Comparison of ENCODE assay signal across 7 mouse cellular contexts in genomic region chr4:40680250-40680860, GRCm38 (mm10). TPM values are rescaled to one million over a fixed set of nuclear protein-coding genes. Genes with fewer than 3 reads are reported as not detected.
DNase-seq lines count a peak whose midpoint lies in the region; ATAC-seq and TF ChIP-seq lines count a peak whose summit lies in the region.

No protein-coding gene starts in this region.

- no peak overlapping the region for H3K9ac ChIP-seq in kidney, embryonic 14.5 days (ENCODE audit: low read depth, low read length)
- H3K9ac ChIP-seq in MEL (ENCODE audit: control insufficient read depth, low read depth, low read length, poor library complexity, severe bottlenecking), result no peak overlapping the region
- H3K9ac ChIP-seq in intestine, embryonic 16.5 days (ENCODE audit: low read depth, low read length), result no peak overlapping the region

- H3K79me2 ChIP-seq in MEL (ENCODE audit: control insufficient read depth, insufficient read depth, low read length, poor library complexity), result no peaks in the 10 kb centered on the region

- no peak overlapping the region for H3K27ac ChIP-seq in kidney, embryonic 14.5 days (ENCODE audit: low read depth, low read length)
- H3K27ac ChIP-seq in MEL (ENCODE audit: control insufficient read depth, low read depth, low read length), result no peak overlapping the region
- no peak overlapping the region for H3K27ac ChIP-seq in intestine, embryonic 16.5 days (ENCODE audit: low read length)

- TF ChIP-seq RAD21 in MEL (IDR thresholded peaks at IDR 0.05; ENCODE audit: low read depth, low read length), result peak; percentile 43

- H3K4me1 ChIP-seq in kidney, embryonic 14.5 days (ENCODE audit: control insufficient read depth, insufficient read depth, low read length), result no peaks in the 10 kb centered on the region
- no peaks in the 10 kb centered on the region for H3K4me1 ChIP-seq in MEL (ENCODE audit: control insufficient read depth in 1 of 2, insufficient read depth in 2 of 2, low read length in 2 of 2)
- H3K4me1 ChIP-seq in intestine, embryonic 16.5 days (ENCODE audit: control insufficient read depth, insufficient read depth, low read length), result 0 out of 2 replicates have a peak, but pooled peaks cover 6% of the 10 kb centered on the region

- no peaks in the 10 kb centered on the region for H3K27me3 ChIP-seq in kidney, embryonic 14.5 days (ENCODE audit: control insufficient read depth, insufficient read depth, low read length)
- no peaks in the 10 kb centered on the region for H3K27me3 ChIP-seq in MEL (ENCODE audit: control insufficient read depth in 1 of 2, insufficient read depth in 2 of 2, low read length in 2 of 2)
- H3K27me3 ChIP-seq in intestine, embryonic 16.5 days (replicated peaks; ENCODE audit: control insufficient read depth, insufficient read depth, low read length), result no peaks in the 10 kb centered on the region

- no peak overlapping the region for H3K4me2 ChIP-seq in kidney, embryonic 14.5 days (replicated peaks; ENCODE audit: low read depth, low read length)
- no peak overlapping the region for H3K4me2 ChIP-seq in intestine, embryonic 16.5 days (ENCODE audit: low read depth, low read length)

- DNase-seq in kidney, adult 18-20 months, result peak; percentile 21
- peak; percentile 84 for DNase-seq in MEL (ENCODE audit: low read depth, low spot score)
- peak; percentile 50 to 56 for DNase-seq in cerebellum, postnatal 14 days
- peak; percentile 66 for DNase-seq in thymus, postnatal 4 days

- ATAC-seq in kidney, embryonic 14.5 days (ENCODE audit: low FRiP score, low TSS enrichment), result no peak
- ATAC-seq in intestine, embryonic 16.5 days, result peak; percentile 52; the same call in 1 of the 2 replicates
- ATAC-seq in megakaryocyte-erythroid progenitor cell, adult 5-6 weeks (replicated peaks; ENCODE audit: low FRiP score, low TSS enrichment, poor library complexity, severe bottlenecking), result peak; percentile 81

- TF ChIP-seq POLR2A in MEL (IDR thresholded peaks at IDR 0.05; ENCODE audit: control insufficient read depth in 1 of 2, insufficient read depth in 1 of 2, low read depth in 1 of 2, low read length in 2 of 2, poor library complexity in 1 of 2), result no peak

- peak; percentile 91 for TF ChIP-seq CTCF in MEL (IDR thresholded peaks at IDR 0.05 in 2 of 3, conservative IDR thresholded peaks at IDR 0.05 in 1 of 3; ENCODE audit: control insufficient read depth in 1 of 3, insufficient read depth in 1 of 3, low read depth in 2 of 3, low read length in 3 of 3, poor library complexity in 1 of 3, severe bottlenecking in 1 of 3)

- no peak overlapping the region for H3K4me3 ChIP-seq in kidney, embryonic 14.5 days (ENCODE audit: low read length)
- no peak overlapping the region for H3K4me3 ChIP-seq in MEL (ENCODE audit: control insufficient read depth in 1 of 2, insufficient read depth in 1 of 2, low read depth in 2 of 2, low read length in 2 of 2)
- H3K4me3 ChIP-seq in intestine, embryonic 16.5 days (ENCODE audit: low read length), result no peak overlapping the region

- TF ChIP-seq EP300 in MEL (IDR thresholded peaks at IDR 0.05; ENCODE audit: low read depth in 1 of 2, low read length in 2 of 2), result no peak

- H3K36me3 ChIP-seq in kidney, embryonic 14.5 days (ENCODE audit: control insufficient read depth, insufficient read depth, low read length), result no peaks in the 10 kb centered on the region
- H3K36me3 ChIP-seq in MEL (ENCODE audit: control insufficient read depth in 1 of 2, insufficient read depth in 2 of 2, low read length in 2 of 2), result no peaks in the 10 kb centered on the region
- H3K36me3 ChIP-seq in intestine, embryonic 16.5 days (ENCODE audit: control insufficient read depth, insufficient read depth, low read length), result no peaks in the 10 kb centered on the region

- 61% methylated on average over 5 of the region's 5 CpGs for WGBS in kidney, embryonic 14.5 days
- WGBS in intestine, embryonic 16.5 days, result 48% methylated on average over 5 of the region's 5 CpGs

- no peaks in the 10 kb centered on the region for H3K9me3 ChIP-seq in kidney, embryonic 14.5 days (ENCODE audit: control insufficient read depth, low read length)
- H3K9me3 ChIP-seq in MEL (replicated peaks; ENCODE audit: insufficient read depth, low read length), result no peaks in the 10 kb centered on the region
- H3K9me3 ChIP-seq in intestine, embryonic 16.5 days (ENCODE audit: control insufficient read depth, low read length), result no peaks in the 10 kb centered on the region

TF ChIP-seq in MEL, 35 proteins besides CTCF, POLR2A, EP300 and RAD21:
- peak; percentile 39; the same call in 1 of the 2 replicates for TF ChIP-seq ZC3H11A (IDR thresholded peaks at IDR 0.05; ENCODE audit: low read depth, low read length)
- peak; percentile 87 for TF ChIP-seq ZNF384 (IDR thresholded peaks at IDR 0.05; ENCODE audit: low read depth, low read length)
- peak; percentile 80 for TF ChIP-seq SMC3 (IDR thresholded peaks at IDR 0.05; ENCODE audit: low read depth, low read length)
- no peak for TF ChIP-seq JUND (IDR thresholded peaks at IDR 0.05; ENCODE audit: low read depth, low read length)
TF ChIP-seq in MEL: peak in this region for 3.

RNA-seq across cellular contexts. Expression of gene Aptx, which starts 22.6 kb away (rescaled TPM):
- polyA plus RNA-seq in kidney, embryonic 14.5 days (2014; fragmentation: Nextera tagmentation; extraction: Ambion mirVana), result 30.7 and 31.9 TPM in 2 replicates
- 15.6 and 19.8 TPM in 2 replicates for total RNA-seq in MEL (2012; rRNA removed)
- 10 to 100 TPM in 1 of 2 experiments, not detected in 1; 18.8 TPM for polyA plus RNA-seq in MEL (2012; ENCODE audit: insufficient read depth in 1 of 2, insufficient read length in 2 of 2, low read depth in 1 of 2, low replicate concordance in 2 of 2, missing spikeins in 1 of 2)
- 21.7 and 22.3 TPM in 2 replicates for polyA plus RNA-seq in intestine, embryonic 16.5 days (2015; fragmentation: Nextera tagmentation; extraction: Ambion mirVana)
- total RNA-seq in megakaryocyte-erythroid progenitor cell, adult 5-6 weeks (2014; fragmentation: Nextera tagmentation), result 9.3 and 15.6 TPM in 2 replicates
- 14.5 and 16.2 TPM in 2 replicates for total RNA-seq in megakaryocyte-erythroid progenitor cell, adult 5-6 weeks (2017)

RNA-seq across cellular contexts. Expression of gene Dnaja1, which starts 41.6 kb away (rescaled TPM):
- polyA plus RNA-seq in kidney, embryonic 14.5 days (2014; fragmentation: Nextera tagmentation; extraction: Ambion mirVana), result 497 and 506 TPM in 2 replicates
- 108 and 115 TPM in 2 replicates for total RNA-seq in MEL (2012; rRNA removed)
- 100 to 1,000 TPM; 355 to 482 TPM for polyA plus RNA-seq in MEL (2012; ENCODE audit: insufficient read depth in 1 of 2, insufficient read length in 2 of 2, low read depth in 1 of 2, low replicate concordance in 2 of 2, missing spikeins in 1 of 2)
- polyA plus RNA-seq in intestine, embryonic 16.5 days (2015; fragmentation: Nextera tagmentation; extraction: Ambion mirVana), result 295 and 316 TPM in 2 replicates
- total RNA-seq in megakaryocyte-erythroid progenitor cell, adult 5-6 weeks (2014; fragmentation: Nextera tagmentation), result 141 and 157 TPM in 2 replicates
- total RNA-seq in megakaryocyte-erythroid progenitor cell, adult 5-6 weeks (2017), result 570 and 579 TPM in 2 replicates

Comparison
In these comparisons a context has a peak if more than half of its experiments do, and no peak if none do; other contexts are left out.
1. DNase-seq: peak in every context shown above with its lines; median percentile 84 in MEL; 66 in thymus, postnatal 4 days; 53 in cerebellum, postnatal 14 days; 21 in kidney, adult 18-20 months.